Mouse (Mus musculus) intestine, postnatal 0 days (tissue): ENCODE measurements around the gene Pou2f1. TPM values are rescaled to one million over a fixed set of nuclear protein-coding genes. Genes with fewer than 3 reads are reported as not detected.

Experiments used
- ATAC-seq: fragments of 200-750 bp; cut with Nextera tagmentation; 2 replicates; pipeline ENCODE4 v1.8.0; 2017; ENCODE audit warnings: mild to moderate bottlenecking, moderate TSS enrichment, moderate library complexity
- H3K27ac ChIP-seq: fragments of 300-500 bp; sonication (generic); 2 replicates; pipeline ENCODE4 v1.5.1; 2014; ENCODE audit warnings: mild to moderate bottlenecking, low read depth, low read length, moderate library complexity
- H3K27me3 ChIP-seq: fragments of 300-500 bp; sonication (generic); replicated peaks from 2 replicates; pipeline ENCODE4 v1.6.1; 2014; ENCODE audit warnings: low read length, mixed read lengths; ENCODE audit not compliant: control insufficient read depth, insufficient read depth
- H3K36me3 ChIP-seq: fragments of 300-500 bp; sonication (generic); 2 replicates; pipeline ENCODE4 v1.6.1; 2014; ENCODE audit warnings: mild to moderate bottlenecking, moderate library complexity; ENCODE audit not compliant: control insufficient read depth, insufficient read depth
- H3K4me1 ChIP-seq: fragments of 300-500 bp; sonication (generic); replicated peaks from 2 replicates; pipeline ENCODE4 v1.6.1; 2014; ENCODE audit warnings: antibody characterized with exemption, low read length, mixed read lengths; ENCODE audit not compliant: control insufficient read depth, insufficient read depth
- H3K4me2 ChIP-seq: fragments of 300-500 bp; sonication (generic); replicated peaks from 2 replicates; pipeline ENCODE4 v1.6.1; 2014; ENCODE audit warnings: low read depth, mild to moderate bottlenecking, moderate library complexity
- H3K4me3 ChIP-seq: fragments of 300-500 bp; sonication (generic); 2 replicates; pipeline ENCODE4 v1.5.1; 2014; ENCODE audit warnings: low read depth, low read length
- H3K9ac ChIP-seq: fragments of 300-500 bp; sonication (generic); 2 replicates; pipeline ENCODE4 v1.6.1; 2014; ENCODE audit warnings: mild to moderate bottlenecking, low read depth, low read length
- H3K9me3 ChIP-seq: fragments of 300-500 bp; sonication (generic); 2 replicates; pipeline ENCODE4 v1.6.1; 2016; ENCODE audit warnings: mixed run types; ENCODE audit not compliant: control insufficient read depth
- CTCF ChIP-seq: sonication (generic); IDR thresholded peaks from 2 replicates; pipeline ENCODE4 v1.5.1; 2016; ENCODE audit warnings: low read depth, mild to moderate bottlenecking, control low read depth, antibody characterized with exemption, moderate library complexity
- WGBS: fragments of 180-500 bp; shearing (Covaris S2); extraction: QIAGEN DNeasy Blood & Tissue Kit; methylation state at CpG from one replicate; pipeline ENCODE4 v1.1.7; 2014; 5-methylcytosine and 5-hydroxymethylcytosine counted together
- polyA plus RNA-seq: library from polyadenylated mRNA; unstranded; fragments of >200 nt; fragmentation: Nextera tagmentation; extraction: Ambion mirVana; gene quantifications from 2 replicates; pipeline ENCODE4 v1.2.1, GENCODE M21; 2015

The Pou2f1 gene
- polyA plus RNA-seq: 6.1 and 6.9 TPM in 2 replicates

GRCm38 (mm10) chr1:166002520-166003155 is at the start of gene Pou2f1:
Pou2f1 (minus strand) TSS chr1:166002678.
- H3K27ac ChIP-seq: peak within 1 kb of the TSS; percentile 95
- peak within 1 kb of the TSS; percentile 95 for H3K9ac ChIP-seq
- ATAC-seq: peak; percentile 88
- no peaks in the 10 kb centered on the region for H3K27me3 ChIP-seq
- H3K36me3 ChIP-seq: no peaks in the 10 kb centered on the region
- TF ChIP-seq CTCF: peak; percentile 86
- no peaks in the 10 kb centered on the region; the same call in 1 of the 2 replicates for H3K4me1 ChIP-seq
- no peaks in the 10 kb centered on the region for H3K9me3 ChIP-seq
- WGBS: under 1% methylated on average over 60 of the region's 61 CpGs
- peak within 1 kb of the TSS; percentile 98 for H3K4me3 ChIP-seq
- H3K4me2 ChIP-seq: peak within 1 kb of the TSS; percentile 98

DNA sequence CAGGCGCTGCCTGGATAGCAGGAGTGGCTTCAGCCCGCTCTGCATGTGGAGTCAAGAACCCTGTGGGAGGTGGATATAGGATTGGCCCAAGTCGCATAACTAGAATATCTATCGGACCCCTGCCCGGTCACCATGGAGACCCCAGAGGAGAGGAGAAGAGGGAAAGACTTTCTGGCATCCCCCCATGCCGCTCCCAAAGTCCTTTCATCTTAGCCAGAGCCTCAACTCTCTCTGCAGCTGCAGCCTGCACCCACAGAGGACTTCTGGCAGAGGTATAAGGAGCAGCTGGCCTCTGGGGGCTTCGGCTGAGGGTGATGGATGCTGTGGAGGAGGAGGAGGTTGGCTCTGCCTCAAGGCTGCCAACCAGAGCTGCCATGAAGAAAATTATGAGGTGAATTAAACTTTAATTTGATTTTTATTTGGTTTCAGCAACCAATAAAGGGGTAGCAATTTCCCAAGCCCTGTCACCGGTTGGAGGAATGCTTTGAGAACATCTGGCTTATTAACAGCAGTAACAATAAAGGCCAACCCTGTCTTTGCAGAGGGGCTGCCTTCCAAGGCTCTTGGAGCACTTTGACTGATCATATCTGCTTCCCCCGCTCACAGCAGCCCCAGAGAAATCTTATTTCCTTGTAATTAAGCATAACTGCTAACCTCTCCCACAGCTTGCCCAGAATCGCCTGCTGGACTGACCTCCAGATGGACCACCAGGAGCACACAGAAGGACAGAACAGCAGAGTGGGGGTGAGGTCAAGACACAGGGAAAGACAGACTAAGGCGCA is 46.8 kb upstream of the Pou2f1 start:
- H3K27me3 ChIP-seq: no peaks in the 10 kb centered on the region
- no peak for ATAC-seq
- no peak overlapping the region for H3K9ac ChIP-seq
- no peaks in the 10 kb centered on the region; the same call in 1 of the 2 replicates for H3K4me1 ChIP-seq
- H3K4me3 ChIP-seq: peak overlapping the region; percentile 44
- no peak overlapping the region for H3K27ac ChIP-seq
- 26% methylated on average over 11 of the region's 11 CpGs for WGBS
- TF ChIP-seq CTCF: no peak
- no peaks in the 10 kb centered on the region for H3K36me3 ChIP-seq
- no peaks in the 10 kb centered on the region for H3K9me3 ChIP-seq
- peak overlapping the region; percentile 93 for H3K4me2 ChIP-seq

DNA sequence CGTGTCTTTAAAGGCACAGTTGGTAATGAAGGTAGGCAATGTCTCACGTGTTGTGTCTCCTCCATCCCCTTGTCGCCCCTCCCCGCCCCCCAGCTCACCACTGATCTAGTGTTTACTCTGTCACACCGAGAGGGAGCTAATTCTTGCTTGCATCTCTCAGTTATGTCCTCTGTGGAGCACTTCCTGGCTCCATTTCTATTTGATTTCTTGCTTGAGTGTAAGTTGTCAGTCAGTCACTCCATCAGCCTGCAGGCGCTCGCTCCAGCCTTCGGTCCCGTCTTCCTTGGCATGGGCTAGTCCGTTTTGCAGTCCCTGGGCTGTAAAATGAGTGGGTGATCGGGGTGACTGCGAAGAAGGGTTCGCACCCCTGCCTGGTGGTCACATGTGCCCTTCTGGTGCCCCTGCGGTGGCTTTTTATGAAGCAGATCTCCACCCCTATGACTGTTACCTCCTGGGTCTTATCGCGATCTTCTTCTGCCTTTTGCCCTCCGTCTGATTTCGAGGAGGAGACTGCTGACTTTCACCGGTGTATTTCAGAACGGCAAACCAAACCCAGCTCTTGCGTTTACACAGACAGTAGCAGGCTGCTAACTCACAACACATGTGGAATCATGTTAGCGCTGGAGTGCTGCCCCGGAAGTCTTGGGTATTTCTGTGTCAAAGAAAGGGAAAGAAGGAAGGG is 45.9 kb upstream of the Pou2f1 start:
- peak; percentile 42 for ATAC-seq
- H3K27me3 ChIP-seq: no peaks in the 10 kb centered on the region
- peak overlapping the region; percentile 93 for H3K4me2 ChIP-seq
- H3K4me1 ChIP-seq: no peaks in the 10 kb centered on the region; the same call in 1 of the 2 replicates
- H3K9me3 ChIP-seq: no peaks in the 10 kb centered on the region
- H3K9ac ChIP-seq: peak overlapping the region; percentile 34; the same call in 1 of the 2 replicates
- TF ChIP-seq CTCF: no peak
- H3K4me3 ChIP-seq: peak overlapping the region; percentile 44
- WGBS: under 1% methylated on average over 23 of the region's 23 CpGs
- no peak overlapping the region for H3K27ac ChIP-seq
- no peaks in the 10 kb centered on the region for H3K36me3 ChIP-seq

GRCm38 (mm10) chr1:166047505-166048170 is 45.2 kb upstream of the Pou2f1 start:
- H3K9me3 ChIP-seq: no peaks in the 10 kb centered on the region
- no peak for TF ChIP-seq CTCF
- H3K4me1 ChIP-seq: no peaks in the 10 kb centered on the region; the same call in 1 of the 2 replicates
- WGBS: 11% methylated on average over 25 of the region's 25 CpGs
- ATAC-seq: no peak
- no peaks in the 10 kb centered on the region for H3K36me3 ChIP-seq
- H3K4me3 ChIP-seq: peak overlapping the region; percentile 44
- H3K4me2 ChIP-seq: peak overlapping the region; percentile 93
- no peak overlapping the region for H3K27ac ChIP-seq
- peak overlapping the region; percentile 34; the same call in 1 of the 2 replicates for H3K9ac ChIP-seq
- no peaks in the 10 kb centered on the region for H3K27me3 ChIP-seq

- Histone ChIP-seq H3K27me3 (no peaks in the 10 kb centered on the region), H3K36me3 (no peaks in the 10 kb centered on the region), H3K4me1 (no peaks in the 10 kb centered on the region; the same call in 1 of the 2 replicates), H3K9me3 (no peaks in the 10 kb centered on the region), H3K4me3 (no peak overlapping the region), H3K9ac (no peak overlapping the region), H3K27ac (no peak overlapping the region), H3K4me2 (no peak overlapping the region)
- 65% methylated on average over 4 of the region's 4 CpGs for WGBS
- no peak for TF ChIP-seq CTCF
- no peak for ATAC-seq
Measured at GRCm38 (mm10) chr1:166045894-166046197, 43.4 kb upstream of the Pou2f1 start.
